Mouse (Mus musculus) myocyte (in vitro differentiated cells): Measurements from ENCODE around the gene Dock1.

Experiments used
- CEBPB ChIP-seq: IDR thresholded peaks from 2 replicates; pipeline ENCODE4 v1.6.1; 2011; ENCODE audit warnings: mild to moderate bottlenecking, moderate library complexity; ENCODE audit not compliant: poor library complexity, insufficient read depth, severe bottlenecking
- E2F4 ChIP-seq: IDR thresholded peaks from one replicate; pipeline ENCODE4 v1.6.1; 2011; ENCODE audit warnings: mild to moderate bottlenecking, control low read depth, moderate library complexity; ENCODE audit not compliant: insufficient read depth
- MAX ChIP-seq: IDR thresholded peaks from one replicate; pipeline ENCODE4 v1.6.1; 2011; ENCODE audit warnings: low read depth, mild to moderate bottlenecking, control low read depth
- MYOD1 ChIP-seq, 3 experiments: IDR thresholded peaks; one replicate each; pipeline ENCODE4 v1.6.1; 2011; ENCODE audit warnings: control low read depth in 2 of 3, low read depth in 2 of 3, mild to moderate bottlenecking in 2 of 3, moderate library complexity in 1 of 3; ENCODE audit not compliant: insufficient read length in 2 of 3, control insufficient read depth in 1 of 3
- MYOG ChIP-seq, 3 experiments: IDR thresholded peaks; one replicate each; pipeline ENCODE4 v1.6.1; 2011; ENCODE audit warnings: control low read depth in 2 of 3, low read depth in 2 of 3, mild to moderate bottlenecking in 2 of 3; ENCODE audit not compliant: insufficient read length in 2 of 3, control insufficient read depth in 1 of 3, insufficient read depth in 1 of 3
- POLR2A ChIP-seq: IDR thresholded peaks from one replicate; pipeline ENCODE4 v1.6.1; 2011; ENCODE audit warnings: low read depth, mild to moderate bottlenecking, control low read depth, moderate library complexity; ENCODE audit not compliant: insufficient read length
- REST ChIP-seq: IDR thresholded peaks from one replicate; pipeline ENCODE4 v1.6.1; 2011; ENCODE audit warnings: mild to moderate bottlenecking, control low read depth, moderate library complexity; ENCODE audit not compliant: insufficient read depth, insufficient read length
- SRF ChIP-seq: IDR thresholded peaks from one replicate; pipeline ENCODE4 v1.6.1; 2011; ENCODE audit warnings: low read depth; ENCODE audit not compliant: control insufficient read depth, insufficient read length
- TCF12 ChIP-seq: IDR thresholded peaks from one replicate; pipeline ENCODE4 v1.6.1; 2011; ENCODE audit warnings: mild to moderate bottlenecking, control low read depth; ENCODE audit not compliant: poor library complexity, insufficient read depth, severe bottlenecking
- USF1 ChIP-seq: IDR thresholded peaks from one replicate; pipeline ENCODE4 v1.6.1; 2011; ENCODE audit warnings: low read depth, mild to moderate bottlenecking, control low read depth, moderate library complexity

- TF ChIP-seq POLR2A (no peak), E2F4 (no peak), USF1 (no peak), REST (no peak), MYOG (IDR thresholded peaks at IDR 0.05; ENCODE audit: control insufficient read depth in 1 of 3, insufficient read depth in 1 of 3, insufficient read length in 2 of 3, low read depth in 2 of 3) (no peak), SRF (no peak), CEBPB (no peak), TCF12 (no peak), MYOD1 (IDR thresholded peaks at IDR 0.05; ENCODE audit: control insufficient read depth in 1 of 3, insufficient read length in 2 of 3, low read depth in 2 of 3) (no peak), MAX (no peak)
These were observed 267.0 kb downstream of the Dock1 start for GRCm38 (mm10) chr7:134937471-134937926.
